In genomic region chr6:143166452-143167357, GRCm38 (mm10) we compare ENCODE assay signal across 8 mouse cellular contexts. TPM values are rescaled to one million over a fixed set of nuclear protein-coding genes. Genes with fewer than 3 reads are reported as not detected.
DNase-seq lines count a peak whose midpoint lies in the region; ATAC-seq lines count a peak whose summit lies in the region.

TSS of gene Etnk1 (plus strand) at chr6:143167221.

- under 1% methylated on average over 60 of the region's 81 CpGs for WGBS in lung, embryonic 16.5 days

- peak; percentile 86 for DNase-seq in MEL-GATA-1-ER (ENCODE audit: extremely low read depth, low read depth)
- peak; percentile 100 for DNase-seq in cerebellum, adult 8-10 months
- DNase-seq in forelimb bud, embryonic 11.5 days (ENCODE audit: low read depth, low spot score) = peak; percentile 92
- peak; percentile 97 for DNase-seq in layer of hippocampus, adult 9-10 months (ENCODE audit: low spot score)
- DNase-seq in ovary, postnatal 10 days (ENCODE audit: low spot score) = peak; percentile 95
- DNase-seq in thymus, postnatal 10 days (ENCODE audit: low spot score in 2 of 2) = peak; percentile 97 to 99

- peak within 1 kb of the TSS; percentile 91 for H3K4me2 ChIP-seq in lung, embryonic 16.5 days (ENCODE audit: low read depth, low read length)

- no peaks in the 10 kb centered on the region; the same call in 1 of the 2 replicates for H3K36me3 ChIP-seq in lung, embryonic 16.5 days (ENCODE audit: control insufficient read depth, insufficient read depth, low read length)

- H3K4me3 ChIP-seq in lung, embryonic 16.5 days (ENCODE audit: low read length) = peak within 1 kb of the TSS; percentile 90

- H3K9me3 ChIP-seq in lung, embryonic 16.5 days (ENCODE audit: control insufficient read depth, low read length) = no peaks in the 10 kb centered on the region

- peaks cover 20% of the 10 kb centered on the region for H3K4me1 ChIP-seq in lung, embryonic 16.5 days (replicated peaks; ENCODE audit: control insufficient read depth, insufficient read depth, low read length)

- ATAC-seq in hematopoietic stem cell, adult 5-6 weeks (replicated peaks in 1 of 2; ENCODE audit: insufficient read depth in 1 of 2, low FRiP score in 2 of 2, low TSS enrichment in 1 of 2, low read depth in 1 of 2, poor library complexity in 2 of 2, severe bottlenecking in 2 of 2) = peak; percentile 86 to 89
- ATAC-seq in lung, embryonic 16.5 days (ENCODE audit: low read depth) = peak; percentile 97

- peak within 1 kb of the TSS; percentile 92 for H3K27ac ChIP-seq in lung, embryonic 16.5 days (ENCODE audit: low read length)

- H3K27me3 ChIP-seq in lung, embryonic 16.5 days (ENCODE audit: control insufficient read depth, insufficient read depth, low read depth, low read length) = no peaks in the 10 kb centered on the region

- H3K9ac ChIP-seq in lung, embryonic 16.5 days (ENCODE audit: low read length) = peak within 1 kb of the TSS; percentile 80

RNA-seq across cellular contexts. Expression of gene Etnk1, which starts in this region (rescaled TPM):
- 110 and 119 TPM in 2 replicates for total RNA-seq in hematopoietic stem cell, adult 5-6 weeks (2017)
- polyA plus RNA-seq in lung, embryonic 16.5 days (2015; fragmentation: Nextera tagmentation; extraction: Ambion mirVana) = 13.9 and 14.1 TPM in 2 replicates

Comparison
In these comparisons a context has a peak if more than half of its experiments do, and no peak if none do; other contexts are left out.
1. Peak in every context shown above with its lines: DNase-seq, ATAC-seq, H3K4me3 ChIP-seq and H3K27ac ChIP-seq.